Mouse (Mus musculus) ovary, adult 18-20 months (tissue): ENCODE results near the gene Acsm4.

Experiments used
- DNase-seq: peaks from one replicate; pipeline ENCODE4 v3.0.0; 2022; ENCODE audit warnings: low spot score, mixed read lengths

The Acsm4 gene

DNA sequence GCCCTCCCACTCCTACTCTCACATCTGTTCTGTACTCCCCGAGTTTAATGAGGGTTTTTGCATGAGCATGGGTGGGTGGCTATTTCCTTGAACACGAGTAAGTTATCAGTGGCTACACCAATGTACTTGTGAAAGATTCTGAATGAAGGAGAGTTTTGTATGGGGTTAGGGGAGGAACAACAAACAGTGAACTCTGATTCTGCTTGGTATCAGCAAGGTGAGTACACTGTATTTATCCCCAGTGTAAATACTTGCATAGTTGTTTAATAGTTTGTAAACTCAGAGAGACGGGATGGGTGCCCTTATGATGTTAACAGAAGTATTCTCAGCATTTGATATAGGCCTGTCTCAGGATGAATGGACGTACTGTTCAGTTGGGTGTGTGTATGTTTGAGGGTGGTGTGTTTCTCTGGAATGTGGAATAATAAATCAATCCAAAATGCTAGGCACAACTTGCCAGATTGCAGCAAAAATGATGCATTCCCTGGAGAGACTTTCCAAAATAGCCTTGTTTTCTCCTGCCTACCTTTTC, 72.4 kb downstream of the Acsm4 start:
- no peak for DNase-seq
